Mouse (Mus musculus) bone marrow, adult 2 months (tissue): ENCODE measurements at regions not wholly inside any gene's neighbourhood (a gene's known extent, or its start where the extent isn't known, plus 50 kb on each side); places are given as distances from the start of the nearest gene placed in this dataset.

ENCODE experiments used
- H3K27ac ChIP-seq: fragments of 200-500 bp; 2 replicates; pipeline ENCODE4 v1.5.1; 2012; ENCODE audit warnings: low read depth, mild to moderate bottlenecking, control low read depth, inconsistent platforms, low read length; ENCODE audit not compliant: control insufficient read depth, poor library complexity, insufficient read depth
- H3K4me1 ChIP-seq: fragments of 200-500 bp; 2 replicates; pipeline ENCODE4 v1.6.1; 2011; ENCODE audit warnings: low read length; ENCODE audit not compliant: control insufficient read depth, insufficient read depth
- H3K4me3 ChIP-seq: fragments of 200-500 bp; replicated peaks from 2 replicates; pipeline ENCODE3; 2011; ENCODE audit warnings: mild to moderate bottlenecking, low read depth, low read length, control low read depth; ENCODE audit not compliant: control insufficient read depth
- CTCF ChIP-seq: fragments of 200-500 bp; IDR thresholded peaks from 2 replicates; pipeline ENCODE4 v1.5.1; 2011; ENCODE audit warnings: low read length, control low read depth; ENCODE audit not compliant: control insufficient read depth, insufficient read depth
- POLR2A ChIP-seq: fragments of 200-500 bp; IDR thresholded peaks from 2 replicates; pipeline ENCODE4 v1.6.1; 2011; ENCODE audit warnings: low read depth, mild to moderate bottlenecking, control low read depth, low read length, borderline replicate concordance; ENCODE audit not compliant: control insufficient read depth
- WGBS: fragments of 180-500 bp; shearing (Covaris S2); methylation state at CpG from one replicate; pipeline ENCODE4 v1.1.7; 2018; 5-methylcytosine and 5-hydroxymethylcytosine counted together

- Histone ChIP-seq H3K4me3 (no peak overlapping the region), H3K27ac (no peak overlapping the region), H3K4me1 (no peaks in the 10 kb centered on the region)
- TF ChIP-seq POLR2A (no peak), CTCF (no peak)
- WGBS: 38% methylated on average over 4 of the region's 4 CpGs
Measured at GRCm38 (mm10) chr13:60123964-60124363, 53.2 kb downstream of the Gas1 start.

- no peak for TF ChIP-seq CTCF
- no peak for TF ChIP-seq POLR2A
- 16% methylated on average over 6 of the region's 6 CpGs for WGBS
- Histone ChIP-seq H3K4me3 (no peak overlapping the region), H3K27ac (no peak overlapping the region), H3K4me1 (no peaks in the 10 kb centered on the region)
Measured at GRCm38 (mm10) chr13:60123174-60123587, 54.0 kb downstream of the Gas1 start.

- WGBS: 45% methylated on average over 29 of the region's 29 CpGs
Measured at GRCm38 (mm10) chr13:60122341-60123173, 54.6 kb downstream of the Gas1 start.

GRCm38 (mm10) chr13:60111465-60111864 lies 65.7 kb downstream of the Gas1 start:
- H3K27ac ChIP-seq: no peak overlapping the region
- WGBS: 79% methylated on average over 2 of the region's 2 CpGs
- no peaks in the 10 kb centered on the region for H3K4me1 ChIP-seq
- no peak overlapping the region for H3K4me3 ChIP-seq
- no peak for TF ChIP-seq CTCF
- TF ChIP-seq POLR2A: no peak

More at GRCm38 (mm10) chr13:60122341-60123173, 54.6 kb downstream of the Gas1 start:
- Histone ChIP-seq H3K27ac (no peak overlapping the region), H3K4me1 (no peaks in the 10 kb centered on the region), H3K4me3 (no peak overlapping the region)
- TF ChIP-seq POLR2A (no peak), CTCF (no peak)

- no peaks in the 10 kb centered on the region for H3K4me1 ChIP-seq
- no peak overlapping the region for H3K4me3 ChIP-seq
- no peak for TF ChIP-seq POLR2A
- TF ChIP-seq CTCF: no peak
- H3K27ac ChIP-seq: no peak overlapping the region
- WGBS: 22% methylated on average over 11 of the region's 11 CpGs
Measured at GRCm38 (mm10) chr13:60110079-60110846, 66.9 kb downstream of the Gas1 start.

- Histone ChIP-seq H3K4me3 (no peak overlapping the region), H3K4me1 (no peaks in the 10 kb centered on the region), H3K27ac (no peak overlapping the region)
- 81% methylated on average over 9 of the region's 9 CpGs for WGBS
- no peak for TF ChIP-seq POLR2A
Measured at GRCm38 (mm10) chr13:60105286-60105685, 71.9 kb downstream of the Gas1 start.

- WGBS: 66% methylated on average over 4 of the region's 4 CpGs
- TF ChIP-seq POLR2A (no peak), CTCF (no peak)
- no peak overlapping the region for H3K27ac ChIP-seq
- H3K4me1 ChIP-seq: no peaks in the 10 kb centered on the region
- no peak overlapping the region for H3K4me3 ChIP-seq
Measured at GRCm38 (mm10) chr13:60101651-60102050, 75.5 kb downstream of the Gas1 start.
